Mouse (Mus musculus) liver, adult 2 months (tissue): Measurements from ENCODE around the gene Homer2.

Experiments used
- CTCF ChIP-seq: fragments of 200-500 bp; IDR thresholded peaks from 2 replicates; pipeline ENCODE4 v1.5.1; 2011; ENCODE audit warnings: low read depth, low read length, control low read depth
- POLR2A ChIP-seq: fragments of 200-500 bp; IDR thresholded peaks from 2 replicates; pipeline ENCODE4 v1.6.1; 2011; ENCODE audit warnings: low read length, control low read depth; ENCODE audit not compliant: insufficient read depth; ENCODE audit errors: extremely low read depth

DNA sequence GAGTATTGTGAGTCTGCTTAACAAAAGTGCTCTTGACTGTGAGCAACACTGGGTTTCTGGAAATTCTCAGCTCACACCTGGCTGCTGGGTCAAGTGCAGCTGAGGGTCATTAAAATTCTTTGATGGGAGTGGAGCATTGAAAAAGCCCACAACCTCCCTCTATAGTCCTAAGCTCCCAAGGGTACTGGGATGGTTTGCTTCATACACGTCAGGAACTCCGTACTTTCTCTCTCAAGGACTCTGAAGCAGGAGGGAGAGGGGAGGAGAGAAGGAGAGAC is 19.3 kb upstream of the Homer2 start:
- TF ChIP-seq CTCF = no peak
- no peak for TF ChIP-seq POLR2A
